Mouse (Mus musculus) midbrain, embryonic 16.5 days (tissue): ENCODE results near the gene Best1. TPM values are rescaled to one million over a fixed set of nuclear protein-coding genes. Genes with fewer than 3 reads are reported as not detected.

Experiments used
- ATAC-seq: fragments of 200-750 bp; cut with Nextera tagmentation; 2 replicates; pipeline ENCODE4 v1.8.0; 2017; ENCODE audit warnings: moderate TSS enrichment
- H3K27ac ChIP-seq: fragments of 300-500 bp; sonication (generic); 2 replicates; pipeline ENCODE4 v1.5.1; 2014; ENCODE audit warnings: mild to moderate bottlenecking, low read length, mixed read lengths
- H3K27me3 ChIP-seq: fragments of 300-500 bp; sonication (generic); 2 replicates; pipeline ENCODE4 v1.6.1; 2014; ENCODE audit warnings: low read depth, low read length, mixed read lengths; ENCODE audit not compliant: control insufficient read depth, insufficient read depth
- H3K36me3 ChIP-seq: fragments of 300-500 bp; sonication (generic); 2 replicates; pipeline ENCODE4 v1.6.1; 2014; ENCODE audit warnings: mild to moderate bottlenecking, low read length, moderate library complexity, mixed read lengths; ENCODE audit not compliant: control insufficient read depth, insufficient read depth
- H3K4me1 ChIP-seq: fragments of 300-500 bp; sonication (generic); 2 replicates; pipeline ENCODE4 v1.6.1; 2014; ENCODE audit warnings: mild to moderate bottlenecking, low read length, mixed read lengths; ENCODE audit not compliant: control insufficient read depth, insufficient read depth
- H3K4me2 ChIP-seq: fragments of 300-500 bp; sonication (generic); 2 replicates; pipeline ENCODE4 v1.6.1; 2014; ENCODE audit warnings: mild to moderate bottlenecking, low read length, mixed read lengths
- H3K4me3 ChIP-seq: fragments of 300-500 bp; sonication (generic); 2 replicates; pipeline ENCODE4 v1.5.1; 2014; ENCODE audit warnings: low read depth, mild to moderate bottlenecking, low read length, moderate library complexity, mixed read lengths
- H3K9ac ChIP-seq: fragments of 300-500 bp; sonication (generic); 2 replicates; pipeline ENCODE4 v1.6.1; 2014; ENCODE audit warnings: low read depth, low read length, mixed read lengths
- H3K9me3 ChIP-seq: fragments of 300-500 bp; sonication (generic); replicated peaks from 2 replicates; pipeline ENCODE4 v1.6.1; 2014; ENCODE audit warnings: mild to moderate bottlenecking, low read length, mixed read lengths; ENCODE audit not compliant: control insufficient read depth, poor library complexity, severe bottlenecking
- WGBS: fragments of 180-500 bp; shearing (Covaris S2); extraction: QIAGEN DNeasy Blood & Tissue Kit; methylation state at CpG from one replicate; pipeline ENCODE4 v1.1.7; 2014; 5-methylcytosine and 5-hydroxymethylcytosine counted together
- polyA plus RNA-seq: library from polyadenylated mRNA; unstranded; fragments of >200 nt; fragmentation: Nextera tagmentation; extraction: Ambion mirVana; gene quantifications from 2 replicates; pipeline ENCODE4 v1.2.1, GENCODE M21; 2015

Gene Best1
- polyA plus RNA-seq, 1 experiment from 2014 or later: 2.9 TPM

GRCm38 (mm10) chr19:10041388-10042148, 40.1 kb upstream of the Best1 start, which contains the start of gene Fads3:
Gene Fads3 (plus strand): TSS chr19:10041569.
- H3K4me3 ChIP-seq: peak within 1 kb of the TSS; percentile 73
- H3K27me3 ChIP-seq: no peaks in the 10 kb centered on the region
- H3K27ac ChIP-seq: peak within 1 kb of the TSS; percentile 65
- H3K9me3 ChIP-seq: no peaks in the 10 kb centered on the region
- peak within 1 kb of the TSS; percentile 90 for H3K9ac ChIP-seq
- H3K4me2 ChIP-seq: peak within 1 kb of the TSS; percentile 75
- H3K36me3 ChIP-seq: no peaks in the 10 kb centered on the region
- H3K4me1 ChIP-seq: peaks cover 16% of the 10 kb centered on the region
- peak; percentile 90 for ATAC-seq
- whole genome bisulfite sequencing: under 1% methylated on average over 59 of the region's 69 CpGs

DNA sequence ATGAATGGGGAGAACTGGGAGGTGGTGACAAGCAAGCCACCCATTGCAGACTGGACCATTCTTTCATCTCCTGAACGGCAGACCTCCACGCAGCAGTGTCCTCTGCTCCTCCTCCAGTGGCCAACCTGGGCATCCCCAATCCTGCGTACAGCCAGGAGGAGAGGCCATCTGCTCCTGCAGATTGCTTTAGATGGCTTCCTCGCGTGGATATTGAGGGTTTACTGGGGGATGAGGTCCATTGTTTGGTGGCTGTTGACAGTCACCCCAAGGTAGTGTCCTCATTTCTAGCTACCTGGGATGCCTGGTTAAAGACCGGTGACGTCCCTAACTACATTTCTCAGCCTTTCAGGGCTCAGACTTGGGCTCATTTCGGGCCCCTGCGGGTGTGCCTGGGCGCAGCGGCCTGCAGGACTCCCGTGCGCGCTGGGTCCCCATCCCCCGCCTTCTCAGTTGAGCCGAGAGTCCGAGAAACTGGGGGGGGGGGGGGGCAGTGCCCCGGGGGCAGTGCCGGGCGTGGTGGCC, 39.5 kb upstream of the Best1 start:
- Histone ChIP-seq H3K4me2 (peak overlapping the region; percentile 75), H3K27ac (peak overlapping the region; percentile 65), H3K36me3 (no peaks in the 10 kb centered on the region), H3K4me1 (peaks cover 16% of the 10 kb centered on the region), H3K4me3 (peak overlapping the region; percentile 73), H3K27me3 (no peaks in the 10 kb centered on the region), H3K9me3 (no peaks in the 10 kb centered on the region), H3K9ac (peak overlapping the region; percentile 90)
- WGBS: 2% methylated on average over 17 of the region's 20 CpGs
- ATAC-seq: peak; percentile 40

DNA sequence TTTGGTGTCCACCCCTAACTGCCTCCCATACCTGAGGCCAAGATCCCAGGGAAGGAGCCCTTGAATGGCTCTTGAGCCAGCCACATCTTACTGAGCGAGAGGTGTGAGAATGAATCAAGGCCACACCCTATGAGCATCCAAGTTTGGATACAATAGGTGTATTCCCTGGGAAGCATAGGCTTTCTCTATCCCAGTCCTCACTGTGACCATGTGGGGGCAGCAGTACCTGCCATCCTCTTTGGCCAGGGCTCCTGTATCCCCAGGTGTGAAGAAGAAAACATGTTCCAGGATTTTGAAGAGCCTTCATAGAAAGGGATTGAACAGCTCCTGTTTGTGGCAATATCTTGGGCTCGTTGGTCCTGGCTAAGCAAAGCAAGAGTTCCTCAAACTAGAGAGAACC, 38.2 kb upstream of the Best1 start:
- Histone ChIP-seq H3K27ac (no peak overlapping the region), H3K36me3 (no peaks in the 10 kb centered on the region), H3K9ac (no peak overlapping the region), H3K9me3 (no peaks in the 10 kb centered on the region), H3K4me3 (no peak overlapping the region), H3K4me1 (peaks cover 16% of the 10 kb centered on the region), H3K4me2 (no peak overlapping the region), H3K27me3 (no peaks in the 10 kb centered on the region)
- 86% methylated on average over 2 of the region's 2 CpGs for WGBS
- ATAC-seq: no peak

DNA sequence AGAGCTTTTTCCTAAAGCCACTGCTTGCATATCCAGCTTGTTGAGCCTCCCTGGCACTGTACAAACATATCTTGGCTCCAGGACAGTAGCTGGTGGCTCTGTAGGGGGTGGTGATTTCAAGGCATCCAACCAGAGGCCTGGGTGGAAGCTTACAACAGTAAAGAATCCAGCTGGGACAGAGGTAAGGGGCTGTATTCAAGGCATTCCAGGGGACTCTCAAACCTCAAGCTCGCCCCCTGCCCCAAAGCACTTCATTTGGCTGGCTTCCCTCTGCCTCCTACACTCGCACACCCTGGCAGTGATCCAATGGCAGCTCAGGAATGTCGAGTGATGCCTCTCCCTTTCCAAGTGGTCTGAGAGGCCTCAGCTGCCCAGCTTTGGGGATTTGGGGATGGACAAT, 37.5 kb upstream of the Best1 start:
- no peaks in the 10 kb centered on the region for H3K36me3 ChIP-seq
- no peak overlapping the region for H3K4me3 ChIP-seq
- H3K4me2 ChIP-seq: no peak overlapping the region
- H3K9me3 ChIP-seq: no peaks in the 10 kb centered on the region
- no peaks in the 10 kb centered on the region for H3K27me3 ChIP-seq
- no peak for ATAC-seq
- peaks cover 16% of the 10 kb centered on the region for H3K4me1 ChIP-seq
- H3K9ac ChIP-seq: no peak overlapping the region
- 15% methylated on average over 3 of the region's 3 CpGs for WGBS
- no peak overlapping the region for H3K27ac ChIP-seq

DNA sequence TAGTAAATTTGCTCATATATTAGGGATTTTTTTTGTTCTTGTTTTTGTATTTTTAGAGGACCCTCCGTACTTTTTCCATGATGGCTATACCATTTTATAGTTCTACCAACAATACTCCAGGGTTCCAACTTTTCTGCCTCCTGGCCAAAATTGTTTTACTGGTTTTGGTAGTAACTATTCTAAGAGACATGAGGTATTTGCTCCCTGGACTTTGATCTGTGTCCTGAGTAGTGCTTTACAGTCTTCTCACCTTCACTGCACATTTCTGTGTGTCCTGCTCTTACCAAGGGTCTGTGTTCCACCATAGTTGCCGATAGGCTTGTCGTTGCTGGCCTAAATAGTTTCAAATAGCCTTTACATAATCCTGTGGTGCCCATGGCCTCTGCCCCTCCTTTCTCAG, 36.9 kb upstream of the Best1 start:
- Histone ChIP-seq H3K36me3 (no peaks in the 10 kb centered on the region), H3K4me3 (no peak overlapping the region), H3K9ac (no peak overlapping the region), H3K27me3 (no peaks in the 10 kb centered on the region), H3K9me3 (no peaks in the 10 kb centered on the region), H3K4me1 (peaks cover 13% of the 10 kb centered on the region), H3K4me2 (no peak overlapping the region), H3K27ac (no peak overlapping the region)
- 80% methylated on average over 3 of the region's 3 CpGs for WGBS
- no peak for ATAC-seq

DNA sequence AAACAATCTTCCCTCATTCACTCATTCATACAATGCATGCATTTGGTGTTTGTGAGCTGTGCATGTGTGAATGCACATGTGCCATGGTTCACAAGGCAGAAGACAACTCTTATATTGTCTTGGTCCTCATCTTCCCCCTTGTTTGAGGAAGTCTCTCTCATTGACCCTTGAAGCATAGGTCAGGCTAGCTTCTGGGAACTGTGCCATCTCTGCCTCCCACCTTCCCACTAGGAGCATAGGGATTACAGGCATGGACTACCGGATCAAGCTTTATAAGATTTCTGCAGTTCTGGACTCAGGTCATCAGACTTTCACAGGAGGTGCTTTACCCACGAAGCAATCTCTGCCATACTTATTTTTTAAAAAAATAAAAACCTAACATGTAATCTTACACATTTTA, 36.1 kb upstream of the Best1 start:
- H3K27me3 ChIP-seq: no peaks in the 10 kb centered on the region
- no peak overlapping the region for H3K4me3 ChIP-seq
- WGBS: 58% methylated on average over 2 of the region's 2 CpGs
- H3K4me2 ChIP-seq: no peak overlapping the region
- no peak for ATAC-seq
- no peak overlapping the region for H3K27ac ChIP-seq
- peaks cover 6% of the 10 kb centered on the region; the same call in 1 of the 2 replicates for H3K4me1 ChIP-seq
- no peaks in the 10 kb centered on the region for H3K9me3 ChIP-seq
- no peak overlapping the region for H3K9ac ChIP-seq
- no peaks in the 10 kb centered on the region for H3K36me3 ChIP-seq

GRCm38 (mm10) chr19:10034785-10035447, 33.5 kb upstream of the Best1 start:
- no peak overlapping the region for H3K4me2 ChIP-seq
- no peak overlapping the region for H3K9ac ChIP-seq
- peak; percentile 27; the same call in 1 of the 2 replicates for ATAC-seq
- no peaks in the 10 kb centered on the region; the same call in 1 of the 2 replicates for H3K4me1 ChIP-seq
- H3K27me3 ChIP-seq: no peaks in the 10 kb centered on the region
- no peak overlapping the region for H3K27ac ChIP-seq
- H3K4me3 ChIP-seq: no peak overlapping the region
- H3K36me3 ChIP-seq: no peaks in the 10 kb centered on the region
- 62% methylated on average over 8 of the region's 8 CpGs for WGBS
- no peaks in the 10 kb centered on the region for H3K9me3 ChIP-seq

GRCm38 (mm10) chr19:10034356-10034755, 32.9 kb upstream of the Best1 start:
- Histone ChIP-seq H3K9ac (no peak overlapping the region), H3K27ac (no peak overlapping the region), H3K4me2 (no peak overlapping the region), H3K4me1 (no peaks in the 10 kb centered on the region; the same call in 1 of the 2 replicates), H3K9me3 (no peaks in the 10 kb centered on the region), H3K4me3 (no peak overlapping the region), H3K36me3 (no peaks in the 10 kb centered on the region), H3K27me3 (no peaks in the 10 kb centered on the region)
- 66% methylated on average over 5 of the region's 5 CpGs for WGBS
- ATAC-seq: no peak
